Mouse (Mus musculus) limb, embryonic 10.5 days (tissue): ENCODE results near the gene Oas1g. TPM values are rescaled to one million over a fixed set of nuclear protein-coding genes. Genes with fewer than 3 reads are reported as not detected.
"Not testable (repeated sequence)": the region's sequence is repeated elsewhere in the genome, so short reads cannot be mapped to it uniquely, and the experiment has no call there.

Experiments used
- DNase-seq: peaks from one replicate; pipeline ENCODE4 v3.0.0-alpha.2; 2017; ENCODE audit warnings: low spot score
- H3K27ac ChIP-seq: fragments of 300-500 bp; sonication (generic); 2 replicates; pipeline ENCODE4 v1.5.1; 2016; ENCODE audit warnings: mild to moderate bottlenecking
- H3K27me3 ChIP-seq: fragments of 300-500 bp; sonication (generic); 2 replicates; pipeline ENCODE4 v1.6.1; 2016; ENCODE audit warnings: low read depth, mild to moderate bottlenecking; ENCODE audit not compliant: poor library complexity, severe bottlenecking
- H3K36me3 ChIP-seq: fragments of 300-500 bp; sonication (generic); 2 replicates; pipeline ENCODE4 v1.6.1; 2016; ENCODE audit warnings: mild to moderate bottlenecking, moderate library complexity
- H3K4me1 ChIP-seq: fragments of 300-500 bp; sonication (generic); 2 replicates; pipeline ENCODE4 v1.6.1; 2016
- H3K4me3 ChIP-seq: fragments of 300-500 bp; sonication (generic); 2 replicates; pipeline ENCODE4 v1.5.1; 2016; ENCODE audit warnings: mild to moderate bottlenecking, moderate library complexity
- H3K9me3 ChIP-seq: fragments of 300-500 bp; sonication (generic); replicated peaks from 2 replicates; pipeline ENCODE4 v1.6.1; 2016; ENCODE audit warnings: mild to moderate bottlenecking
- WGBS: fragments of 180-500 bp; shearing (Covaris S2); methylation state at CpG from one replicate; pipeline ENCODE4 v1.1.7; 2016; 5-methylcytosine and 5-hydroxymethylcytosine counted together
- polyA plus RNA-seq: library from polyadenylated mRNA; unstranded; fragments of >200 nt; fragmentation: Nextera tagmentation; extraction: Ambion mirVana; gene quantifications from 2 replicates; pipeline ENCODE4 v1.2.1, GENCODE M21; 2016

Oas1g gene
- 0.19 TPM in 1 of 2 replicates, not detected in the other for polyA plus RNA-seq

- not testable (repeated sequence) for DNase-seq, H3K36me3 ChIP-seq, H3K9me3 ChIP-seq, H3K27ac ChIP-seq, H3K4me3 ChIP-seq, H3K4me1 ChIP-seq
- WGBS, result 27% methylated on average over 6 of the region's 9 CpGs
- H3K27me3 ChIP-seq, result peaks cover 12% of the 10 kb centered on the region; the same call in 1 of the 2 replicates
Measured at GRCm38 (mm10) chr5:120887413-120887812, at the start of gene Oas1g. Oas1g (minus strand) TSS chr5:120887613.

GRCm38 (mm10) chr5:120933966-120934365 lies 46.6 kb upstream of the Oas1g start:
- H3K4me1 ChIP-seq, result no peaks in the 10 kb centered on the region; the same call in 1 of the 2 replicates
- H3K36me3 ChIP-seq, result no peaks in the 10 kb centered on the region
- H3K27me3 ChIP-seq, result no peaks in the 10 kb centered on the region
- no peaks in the 10 kb centered on the region for H3K9me3 ChIP-seq
- H3K4me3 ChIP-seq, result no peak overlapping the region
- no peak for DNase-seq
- no peak overlapping the region for H3K27ac ChIP-seq
- 19% methylated on average over 5 of the region's 5 CpGs for WGBS

GRCm38 (mm10) chr5:120927036-120927435 lies 39.6 kb upstream of the Oas1g start:
- 7% methylated on average over 1 of the region's 1 CpGs for WGBS
- no peaks in the 10 kb centered on the region for H3K9me3 ChIP-seq

GRCm38 (mm10) chr5:120926311-120926710 lies 38.9 kb upstream of the Oas1g start:
- DNase-seq, H3K27me3 ChIP-seq, H3K4me1 ChIP-seq, H3K36me3 ChIP-seq, H3K4me3 ChIP-seq, H3K9me3 ChIP-seq, H3K27ac ChIP-seq: not testable (repeated sequence)
- 57% methylated on average over 2 of the region's 2 CpGs for WGBS

More at GRCm38 (mm10) chr5:120927036-120927435, 39.6 kb upstream of the Oas1g start:
- H3K27me3 ChIP-seq, result no peaks in the 10 kb centered on the region
- H3K27ac ChIP-seq, result no peak overlapping the region
- DNase-seq, result no peak
- no peaks in the 10 kb centered on the region for H3K4me1 ChIP-seq
- H3K36me3 ChIP-seq, result no peaks in the 10 kb centered on the region
- H3K4me3 ChIP-seq, result no peak overlapping the region

GRCm38 (mm10) chr5:120924520-120924919 lies 37.1 kb upstream of the Oas1g start:
- not testable (repeated sequence) for H3K27me3 ChIP-seq, H3K36me3 ChIP-seq
- 83% methylated on average over 4 of the region's 4 CpGs for WGBS

GRCm38 (mm10) chr5:120923969-120924368 lies 36.6 kb upstream of the Oas1g start:
- Histone ChIP-seq H3K9me3 (no peaks in the 10 kb centered on the region), H3K27me3 (no peaks in the 10 kb centered on the region), H3K4me1 (no peaks in the 10 kb centered on the region), H3K4me3 (no peak overlapping the region), H3K27ac (no peak overlapping the region), H3K36me3 (no peaks in the 10 kb centered on the region)
- no peak for DNase-seq
- 80% methylated on average over 4 of the region's 4 CpGs for WGBS

More at GRCm38 (mm10) chr5:120924520-120924919, 37.1 kb upstream of the Oas1g start:
- not testable (repeated sequence) for H3K4me3 ChIP-seq, H3K9me3 ChIP-seq, H3K27ac ChIP-seq, H3K4me1 ChIP-seq, DNase-seq

GRCm38 (mm10) chr5:120920296-120920695 lies 32.9 kb upstream of the Oas1g start:
- Histone ChIP-seq H3K36me3 (no peaks in the 10 kb centered on the region), H3K9me3 (no peaks in the 10 kb centered on the region), H3K27me3 (no peaks in the 10 kb centered on the region), H3K4me1 (no peaks in the 10 kb centered on the region), H3K27ac (no peak overlapping the region), H3K4me3 (no peak overlapping the region)
- WGBS, result 81% methylated on average over 3 of the region's 3 CpGs
- DNase-seq, result no peak

GRCm38 (mm10) chr5:120919156-120919935 lies 31.9 kb upstream of the Oas1g start:
- H3K4me1 ChIP-seq, H3K4me3 ChIP-seq, H3K36me3 ChIP-seq, H3K9me3 ChIP-seq, DNase-seq, H3K27ac ChIP-seq, H3K27me3 ChIP-seq: not testable (repeated sequence)
- WGBS, result 66% methylated on average over 2 of the region's 2 CpGs

GRCm38 (mm10) chr5:120914204-120914603 lies 26.8 kb upstream of the Oas1g start, which contains the start of gene Oas1d:
Oas1d (plus strand) TSS chr5:120914536.
- not testable (repeated sequence) for H3K4me1 ChIP-seq, DNase-seq, H3K36me3 ChIP-seq, H3K27me3 ChIP-seq, H3K4me3 ChIP-seq, H3K27ac ChIP-seq, H3K9me3 ChIP-seq
- WGBS, result 51% methylated on average over 8 of the region's 8 CpGs

- 55% methylated on average over 7 of the region's 7 CpGs for WGBS
- Histone ChIP-seq H3K9me3 (no peaks in the 10 kb centered on the region), H3K27me3 (no peaks in the 10 kb centered on the region), H3K36me3 (no peaks in the 10 kb centered on the region), H3K4me1 (no peaks in the 10 kb centered on the region), H3K27ac (no peak overlapping the region), H3K4me3 (no peak overlapping the region)
- no peak for DNase-seq
Measured at GRCm38 (mm10) chr5:120908196-120908920, 20.9 kb upstream of the Oas1g start.

GRCm38 (mm10) chr5:120906791-120907733 lies 19.6 kb upstream of the Oas1g start, which contains the start of gene Oas1a:
Oas1a (minus strand) TSS chr5:120907521.
- H3K4me3 ChIP-seq, DNase-seq, H3K9me3 ChIP-seq, H3K36me3 ChIP-seq, H3K4me1 ChIP-seq, H3K27ac ChIP-seq, H3K27me3 ChIP-seq: not testable (repeated sequence)
- WGBS, result 33% methylated on average over 9 of the region's 12 CpGs

- no peak overlapping the region for H3K27ac ChIP-seq
- H3K36me3 ChIP-seq, result no peaks in the 10 kb centered on the region
- H3K9me3 ChIP-seq, result no peaks in the 10 kb centered on the region
- DNase-seq, result no peak
- no peaks in the 10 kb centered on the region for H3K4me1 ChIP-seq
- H3K4me3 ChIP-seq, result no peak overlapping the region
- no peaks in the 10 kb centered on the region for H3K27me3 ChIP-seq
- 92% methylated on average over 5 of the region's 5 CpGs for WGBS
Measured at GRCm38 (mm10) chr5:120902056-120902455, 14.6 kb upstream of the Oas1g start.
